Mouse (Mus musculus) embryonic fibroblast, embryonic 13.5 days (primary cell): ENCODE measurements around the gene Olfr410. TPM values are rescaled to one million over a fixed set of nuclear protein-coding genes. Genes with fewer than 3 reads are reported as not detected.

Experiments used
- H3K27ac ChIP-seq: 2 replicates; pipeline ENCODE4 v1.5.1; 2012; ENCODE audit warnings: low read length, control low read depth, inconsistent platforms; ENCODE audit not compliant: insufficient read depth
- H3K4me1 ChIP-seq: 2 replicates; pipeline ENCODE4 v1.6.1; 2011; ENCODE audit warnings: low read length; ENCODE audit not compliant: control insufficient read depth, insufficient read depth
- H3K4me3 ChIP-seq: 2 replicates; pipeline ENCODE4 v1.5.1; 2011; ENCODE audit warnings: mild to moderate bottlenecking, control low read depth, low read length; ENCODE audit not compliant: insufficient read depth
- CTCF ChIP-seq: IDR thresholded peaks from 2 replicates; pipeline ENCODE4 v1.5.1; 2011; ENCODE audit warnings: mild to moderate bottlenecking, control low read depth, low read length, moderate library complexity, borderline replicate concordance; ENCODE audit not compliant: insufficient read depth
- POLR2A ChIP-seq: IDR thresholded peaks from 2 replicates; pipeline ENCODE4 v1.6.1; 2011; ENCODE audit warnings: low read depth, mild to moderate bottlenecking, control low read depth, low read length, moderate library complexity
- polyA plus RNA-seq: library from polyadenylated mRNA; stranded (reverse); fragments of >200 nt; gene quantifications from 2 replicates; pipeline ENCODE4 v1.2.4, GENCODE M21; 2011; ENCODE audit warnings: low read depth; ENCODE audit not compliant: missing spikeins, insufficient read length

The Olfr410 gene
- polyA plus RNA-seq, 1 experiment, result not detected

DNA sequence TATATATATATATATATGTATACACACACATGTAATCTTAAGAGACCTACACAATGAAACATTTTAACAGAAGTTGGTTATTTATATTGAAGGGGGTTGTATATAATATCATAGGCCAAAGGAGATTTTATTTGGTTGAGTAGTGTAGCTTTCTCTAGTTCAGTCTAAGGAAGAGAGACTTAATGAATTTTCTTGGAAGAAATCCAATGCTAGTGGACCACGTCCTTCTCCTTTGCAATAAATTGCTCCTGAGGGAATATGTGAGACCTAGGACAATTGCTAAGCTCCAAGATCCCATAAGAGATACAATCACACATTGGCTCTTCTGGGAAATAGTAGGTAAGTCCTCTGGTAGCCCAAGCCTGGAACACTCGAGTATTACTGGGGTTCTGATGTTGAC, 54.4 kb downstream of the Olfr410 start, which contains the start of gene Olfr59:
Gene Olfr59, plus strand, starts transcription at position 301 of the 400 bp plus-strand sequence.
- TF ChIP-seq CTCF, result no peak
- no peak for TF ChIP-seq POLR2A
- no peaks in the 10 kb centered on the region for H3K4me1 ChIP-seq
- no peak within 1 kb of the TSS for H3K4me3 ChIP-seq
- no peak within 1 kb of the TSS for H3K27ac ChIP-seq

Other genes starting within 250 kb of the Olfr410 start
- gene Olfr401, start 224.3 kb downstream of the Olfr410 start, polyA plus RNA-seq, result not detected in 2 replicates
- not detected in 2 replicates for gene Olfr402, start 184.5 kb downstream of the Olfr410 start, polyA plus RNA-seq
- gene Olfr403, start 151.8 kb downstream of the Olfr410 start, polyA plus RNA-seq, result not detected in 2 replicates
- not detected in 2 replicates for gene Olfr43, start 126.7 kb downstream of the Olfr410 start, polyA plus RNA-seq
- gene Olfr406, start 78.2 kb downstream of the Olfr410 start, polyA plus RNA-seq, result not detected in 2 replicates
- gene Olfr59, start 54.3 kb downstream of the Olfr410 start, polyA plus RNA-seq, result not detected in 2 replicates
- gene Olfr411, start 14.6 kb upstream of the Olfr410 start, polyA plus RNA-seq, result not detected in 2 replicates
- not detected in 2 replicates for gene Olfr412, start 24.0 kb upstream of the Olfr410 start, polyA plus RNA-seq